Mouse (Mus musculus) bone marrow, adult 2 months (tissue): Measurements from ENCODE around the gene Tubal3.

Source experiments
- CTCF ChIP-seq: fragments of 200-500 bp; IDR thresholded peaks from 2 replicates; pipeline ENCODE4 v1.5.1; 2011; ENCODE audit warnings: low read length, control low read depth; ENCODE audit not compliant: control insufficient read depth, insufficient read depth
- POLR2A ChIP-seq: fragments of 200-500 bp; IDR thresholded peaks from 2 replicates; pipeline ENCODE4 v1.6.1; 2011; ENCODE audit warnings: low read depth, mild to moderate bottlenecking, control low read depth, low read length, borderline replicate concordance; ENCODE audit not compliant: control insufficient read depth

GRCm38 (mm10) chr13:3877679-3878220 lies 40.3 kb upstream of the Tubal3 start:
- TF ChIP-seq CTCF (no peak), POLR2A (no peak)
